Mouse (Mus musculus) megakaryocyte, embryonic 14.5 days (primary cell): ENCODE data around the gene Zfx.

Source experiments
- FLI1 ChIP-seq: IDR thresholded peaks from 2 replicates; pipeline ENCODE4 v1.6.1; 2012; ENCODE audit warnings: low read length, inconsistent platforms, mixed read lengths
- GATA1 ChIP-seq: IDR thresholded peaks from 3 replicates; pipeline ENCODE4 v1.6.1; 2012; ENCODE audit warnings: mixed read lengths, low read length, inconsistent platforms, borderline replicate concordance

- no peak for TF ChIP-seq GATA1
- TF ChIP-seq FLI1: no peak
These were observed 75.5 kb downstream of the Zfx start for GRCm38 (mm10) chrX:94048048-94048447.
